Mouse (Mus musculus) kidney, postnatal 0 days (tissue): Measurements from ENCODE around the gene 1700088E04Rik. TPM values are rescaled to one million over a fixed set of nuclear protein-coding genes. Genes with fewer than 3 reads are reported as not detected.

Experiments
- ATAC-seq: fragments of 200-750 bp; cut with Nextera tagmentation; replicated peaks from 2 replicates; pipeline ENCODE4 v1.8.0; 2017; ENCODE audit warnings: low read depth, moderate number of reproducible peaks, moderate TSS enrichment, moderate library complexity; ENCODE audit not compliant: low FRiP score
- DNase-seq: peaks from one replicate; pipeline ENCODE4 v3.0.0-alpha.2; 2016; ENCODE audit warnings: low spot score
- H3K27ac ChIP-seq: fragments of 300-500 bp; sonication (generic); 2 replicates; pipeline ENCODE4 v1.5.1; 2014; ENCODE audit warnings: mild to moderate bottlenecking
- H3K27me3 ChIP-seq: fragments of 300-500 bp; sonication (generic); 2 replicates; pipeline ENCODE4 v1.6.1; 2014; ENCODE audit warnings: low read length, mixed read lengths; ENCODE audit not compliant: insufficient read depth
- H3K36me3 ChIP-seq: fragments of 300-500 bp; sonication (generic); 2 replicates; pipeline ENCODE4 v1.6.1; 2014; ENCODE audit warnings: low read length, mixed read lengths; ENCODE audit not compliant: insufficient read depth
- H3K4me1 ChIP-seq: fragments of 300-500 bp; sonication (generic); replicated peaks from 2 replicates; pipeline ENCODE4 v1.6.1; 2014; ENCODE audit warnings: antibody characterized with exemption, low read length, mixed read lengths; ENCODE audit not compliant: insufficient read depth
- H3K4me2 ChIP-seq: fragments of 300-500 bp; sonication (generic); 2 replicates; pipeline ENCODE4 v1.6.1; 2014; ENCODE audit warnings: mild to moderate bottlenecking, low read length, moderate library complexity, mixed read lengths
- H3K4me3 ChIP-seq: fragments of 300-500 bp; sonication (generic); replicated peaks from 2 replicates; pipeline ENCODE4 v1.5.1; 2014; ENCODE audit warnings: low read depth, low read length
- H3K9ac ChIP-seq: fragments of 300-500 bp; sonication (generic); 2 replicates; pipeline ENCODE4 v1.6.1; 2014; ENCODE audit warnings: low read depth, low read length
- H3K9me3 ChIP-seq: fragments of 300-500 bp; sonication (generic); replicated peaks from 2 replicates; pipeline ENCODE4 v1.6.1; 2016; ENCODE audit warnings: low read length, inconsistent platforms, mixed read lengths
- CTCF ChIP-seq: IDR thresholded peaks from 2 replicates; pipeline ENCODE4 v1.5.1; 2016; ENCODE audit warnings: antibody characterized with exemption, low read depth, mild to moderate bottlenecking, moderate library complexity
- WGBS: fragments of 180-500 bp; shearing (Covaris S2); extraction: QIAGEN DNeasy Blood & Tissue Kit; methylation state at CpG from one replicate; pipeline ENCODE4 v1.1.7; 2014; 5-methylcytosine and 5-hydroxymethylcytosine counted together
- polyA plus RNA-seq: library from polyadenylated mRNA; unstranded; fragments of >200 nt; fragmentation: Nextera tagmentation; extraction: Ambion mirVana; gene quantifications from 2 replicates; pipeline ENCODE4 v1.2.1, GENCODE M21; 2015

Gene 1700088E04Rik
- polyA plus RNA-seq, 1 experiment from 2014 or later: 12.9 TPM

DNA sequence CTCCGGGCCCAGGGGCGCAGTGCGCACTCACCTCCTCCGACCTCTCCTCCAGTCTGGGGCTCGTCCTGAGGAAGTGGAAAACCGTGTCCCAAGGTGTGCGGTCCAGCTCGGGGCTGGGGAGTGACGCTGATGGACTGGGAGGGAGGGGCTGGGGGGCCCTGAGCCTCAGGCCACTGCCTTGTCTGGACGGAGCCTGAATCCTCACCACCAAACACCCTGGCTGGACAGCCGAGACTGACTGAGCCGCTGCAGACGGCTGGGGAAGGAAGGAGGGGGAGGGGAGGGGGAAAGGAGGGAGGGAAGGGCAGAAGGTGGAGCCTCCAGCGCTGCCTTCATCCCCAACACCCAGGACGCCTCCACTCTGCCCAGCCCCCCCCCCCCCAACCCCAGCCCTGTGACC is 23.2 kb upstream of the 1700088E04Rik start:
- H3K9me3 ChIP-seq: no peaks in the 10 kb centered on the region
- 12% methylated on average over 15 of the region's 15 CpGs for WGBS
- H3K4me3 ChIP-seq: no peak overlapping the region
- no peak; the same call in 1 of the 2 replicates for ATAC-seq
- no peak overlapping the region for H3K4me2 ChIP-seq
- no peaks in the 10 kb centered on the region for H3K4me1 ChIP-seq
- no peaks in the 10 kb centered on the region for H3K36me3 ChIP-seq
- H3K27ac ChIP-seq: no peak overlapping the region
- no peak overlapping the region for H3K9ac ChIP-seq
- no peak for DNase-seq
- no peak for TF ChIP-seq CTCF
- H3K27me3 ChIP-seq: peaks cover 33% of the 10 kb centered on the region

DNA sequence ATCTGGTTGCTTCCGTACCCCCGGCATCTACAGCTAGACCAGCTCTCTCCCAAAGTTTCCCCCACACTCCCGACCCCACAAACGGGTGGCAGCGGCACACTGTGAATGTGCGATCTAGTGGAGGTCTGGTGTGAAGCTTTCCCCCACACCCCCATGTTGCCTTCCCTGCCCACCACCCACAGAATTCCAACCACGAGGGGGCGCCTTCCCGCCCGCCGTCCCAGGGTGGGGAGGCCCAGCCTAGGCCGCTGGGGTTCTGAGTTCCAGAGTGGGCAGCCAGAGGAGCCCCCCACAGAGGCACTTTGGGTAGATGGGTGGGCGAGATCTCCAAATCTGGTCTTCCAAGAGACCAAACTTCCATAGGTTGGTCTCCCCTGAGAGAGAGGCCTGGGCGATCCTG is 21.8 kb upstream of the 1700088E04Rik start:
- Histone ChIP-seq H3K4me1 (no peaks in the 10 kb centered on the region), H3K4me3 (no peak overlapping the region), H3K36me3 (no peaks in the 10 kb centered on the region), H3K27ac (no peak overlapping the region), H3K9ac (no peak overlapping the region), H3K27me3 (peaks cover 33% of the 10 kb centered on the region), H3K9me3 (no peaks in the 10 kb centered on the region), H3K4me2 (no peak overlapping the region)
- ATAC-seq (no peak), DNase-seq (no peak)
- peak; percentile 46 for TF ChIP-seq CTCF
- 48% methylated on average over 14 of the region's 14 CpGs for WGBS

DNA sequence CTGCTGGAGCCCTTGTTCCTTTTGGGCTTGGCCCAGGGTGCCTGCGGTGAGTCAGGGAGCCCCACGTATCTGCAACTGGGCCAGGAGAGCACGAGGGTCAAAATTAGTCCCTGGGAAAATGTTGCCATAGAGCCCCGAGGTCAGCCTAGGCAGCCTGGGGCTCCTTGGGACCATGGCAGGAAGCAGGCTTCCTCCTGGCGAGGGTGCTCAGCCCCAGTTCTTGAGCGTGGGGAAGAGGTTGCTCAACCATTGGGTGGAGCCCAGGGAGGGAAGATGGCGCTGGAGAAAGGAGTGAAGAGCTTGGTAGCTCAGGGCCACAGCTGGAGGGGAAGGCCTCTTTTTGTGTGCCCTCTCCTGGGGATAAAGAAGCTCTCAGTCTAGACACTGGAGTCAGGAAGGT is 21.2 kb upstream of the 1700088E04Rik start:
- H3K36me3 ChIP-seq: no peaks in the 10 kb centered on the region
- peaks cover 33% of the 10 kb centered on the region for H3K27me3 ChIP-seq
- H3K4me2 ChIP-seq: no peak overlapping the region
- H3K9me3 ChIP-seq: no peaks in the 10 kb centered on the region
- H3K27ac ChIP-seq: no peak overlapping the region
- no peak for DNase-seq
- no peak overlapping the region for H3K4me3 ChIP-seq
- TF ChIP-seq CTCF: no peak
- H3K4me1 ChIP-seq: no peaks in the 10 kb centered on the region
- WGBS: 68% methylated on average over 7 of the region's 7 CpGs
- H3K9ac ChIP-seq: no peak overlapping the region
- ATAC-seq: no peak

DNA sequence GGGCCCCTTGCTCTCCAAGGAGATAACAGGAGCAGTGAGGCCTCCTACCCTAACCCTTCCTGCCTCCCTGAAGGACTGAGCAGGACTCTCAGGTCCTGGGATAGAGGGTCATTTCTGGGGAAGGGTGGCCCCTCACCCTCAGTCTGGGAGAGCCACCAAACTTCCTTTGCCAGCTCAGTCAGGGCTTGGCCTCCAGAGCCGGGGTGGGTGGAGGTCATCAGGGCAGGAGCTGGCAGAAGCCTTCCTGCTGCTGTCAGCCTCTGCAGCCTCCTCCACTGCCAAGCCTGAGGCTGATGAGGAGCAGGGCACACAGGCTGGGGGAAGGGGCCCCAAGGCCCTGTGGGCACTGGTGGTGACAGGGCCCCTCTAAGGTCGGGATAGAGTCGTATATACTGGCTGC is 14.5 kb upstream of the 1700088E04Rik start:
- Histone ChIP-seq H3K27ac (no peak overlapping the region), H3K4me1 (no peaks in the 10 kb centered on the region), H3K27me3 (no peaks in the 10 kb centered on the region), H3K9me3 (no peaks in the 10 kb centered on the region), H3K36me3 (0 out of 2 replicates have a peak, but pooled peaks cover 15% of the 10 kb centered on the region), H3K9ac (no peak overlapping the region), H3K4me2 (no peak overlapping the region), H3K4me3 (no peak overlapping the region)
- WGBS: 23% methylated on average over 3 of the region's 3 CpGs
- ATAC-seq (0 out of 2 replicates have a peak, but pooled peaks have one; percentile 50), DNase-seq (no peak)
- TF ChIP-seq CTCF: no peak

DNA sequence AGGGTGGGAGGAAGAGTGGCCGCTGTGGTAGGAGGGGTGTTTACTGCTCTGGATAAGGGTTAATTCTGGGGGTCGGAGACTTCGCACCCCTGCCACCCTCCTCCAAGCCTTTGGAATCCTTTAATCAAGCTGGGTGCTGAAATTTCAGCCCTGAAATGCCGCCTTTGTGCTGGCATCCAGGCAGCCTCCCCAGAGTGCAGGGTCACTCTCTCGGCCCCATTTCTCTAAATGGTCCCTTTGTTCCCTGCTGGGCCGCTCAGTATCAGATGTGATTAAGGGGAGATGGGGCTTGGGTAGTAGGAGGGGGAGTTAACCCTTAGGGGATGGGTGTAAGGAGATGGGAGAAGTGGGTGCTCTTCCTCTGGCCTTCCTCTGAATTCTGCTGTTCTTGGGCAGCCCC is 11.7 kb upstream of the 1700088E04Rik start:
- DNase-seq (no peak), ATAC-seq (no peak)
- Histone ChIP-seq H3K9ac (no peak overlapping the region), H3K36me3 (peaks cover 30% of the 10 kb centered on the region; the same call in 1 of the 2 replicates), H3K9me3 (no peaks in the 10 kb centered on the region), H3K27me3 (no peaks in the 10 kb centered on the region), H3K27ac (no peak overlapping the region), H3K4me2 (no peak overlapping the region), H3K4me1 (no peaks in the 10 kb centered on the region), H3K4me3 (no peak overlapping the region)
- no peak for TF ChIP-seq CTCF
- WGBS: 61% methylated on average over 6 of the region's 6 CpGs

DNA sequence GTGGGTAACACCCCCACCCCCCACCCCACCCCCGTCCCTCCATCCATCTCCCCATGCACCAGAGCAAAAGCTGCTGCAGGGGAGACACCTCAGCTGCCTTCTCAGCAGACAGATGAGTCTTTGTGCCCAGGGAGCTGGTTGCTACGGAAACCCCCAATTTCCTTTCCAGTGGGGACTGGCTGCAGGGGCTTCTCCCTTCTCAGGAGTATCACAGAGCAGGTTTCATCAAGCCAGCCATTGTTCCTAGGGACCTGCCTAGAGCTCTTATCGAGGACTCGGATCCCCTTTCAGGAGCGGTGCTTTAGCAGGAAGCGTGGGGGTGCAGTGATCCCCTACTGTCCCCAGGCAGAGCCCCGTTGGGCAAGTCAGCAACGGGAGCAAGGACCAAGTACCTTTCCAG is 10.8 kb upstream of the 1700088E04Rik start:
- Histone ChIP-seq H3K36me3 (peaks cover 37% of the 10 kb centered on the region; the same call in 1 of the 2 replicates), H3K4me3 (no peak overlapping the region), H3K4me1 (no peaks in the 10 kb centered on the region), H3K9ac (no peak overlapping the region), H3K27ac (no peak overlapping the region), H3K4me2 (no peak overlapping the region), H3K9me3 (no peaks in the 10 kb centered on the region), H3K27me3 (no peaks in the 10 kb centered on the region)
- no peak for TF ChIP-seq CTCF
- DNase-seq: no peak
- ATAC-seq: no peak
- 80% methylated on average over 8 of the region's 8 CpGs for WGBS

DNA sequence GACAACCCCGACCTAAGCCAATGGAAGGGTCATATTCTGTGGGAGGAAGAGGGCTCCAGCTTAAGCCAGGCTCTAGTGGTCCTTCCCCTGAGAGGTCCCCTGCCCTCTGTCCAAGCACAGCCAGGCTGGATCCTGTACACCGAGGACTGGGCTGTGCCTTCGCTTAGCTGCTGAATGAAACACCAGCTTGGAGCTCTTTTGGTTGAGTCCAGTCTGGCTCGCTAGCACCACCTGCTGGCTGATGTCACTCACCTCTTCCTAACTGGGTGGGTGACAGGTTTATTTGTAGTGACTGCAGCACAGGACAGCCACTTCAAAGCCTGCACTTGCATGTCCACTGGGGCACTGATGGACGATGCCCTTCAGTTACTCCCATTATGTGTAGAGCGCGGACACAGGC is 7.5 kb upstream of the 1700088E04Rik start:
- no peak overlapping the region for H3K9ac ChIP-seq
- H3K4me1 ChIP-seq: no peaks in the 10 kb centered on the region
- H3K27ac ChIP-seq: no peak overlapping the region
- TF ChIP-seq CTCF: peak; percentile 94
- H3K27me3 ChIP-seq: no peaks in the 10 kb centered on the region
- no peaks in the 10 kb centered on the region for H3K9me3 ChIP-seq
- WGBS: 45% methylated on average over 7 of the region's 7 CpGs
- H3K4me3 ChIP-seq: no peak overlapping the region
- ATAC-seq (peak; percentile 43; the same call in 1 of the 2 replicates), DNase-seq (peak; percentile 89)
- peaks cover 57% of the 10 kb centered on the region for H3K36me3 ChIP-seq
- H3K4me2 ChIP-seq: no peak overlapping the region
